Mouse (Mus musculus) natural killer cell, adult 2 months (primary cell): Measurements from ENCODE around the gene Gm5624.
"Not testable (repeated sequence)": the region's sequence is repeated elsewhere in the genome, so short reads cannot be mapped to it uniquely, and the experiment has no call there.

Experiments used
- DNase-seq, 2 experiments: peaks; one replicate each; pipeline ENCODE4 v3.0.0; 2022; ENCODE audit warnings: low spot score in 2 of 2

Gene Gm5624

GRCm38 (mm10) chr14:44627737-44628136 is at the start of gene Gm5624:
Gene Gm5624, minus strand, starts transcription at chr14:44627938.
- not testable (repeated sequence) for DNase-seq

GRCm38 (mm10) chr14:44591765-44592164 is 36.0 kb downstream of the Gm5624 start:
- not testable (repeated sequence) for DNase-seq

GRCm38 (mm10) chr14:44582853-44583252 is 44.9 kb downstream of the Gm5624 start, which contains the start of gene Gm8247:
Gene Gm8247, plus strand, starts transcription at chr14:44583153.
- DNase-seq, result not testable (repeated sequence)

- not testable (repeated sequence) for DNase-seq
Observed at GRCm38 (mm10) chr14:44547961-44548360, 79.8 kb downstream of the Gm5624 start.

GRCm38 (mm10) chr14:44517976-44518375 is 109.8 kb downstream of the Gm5624 start, which contains the start of gene Gm17093:
Gene Gm17093, plus strand, starts transcription at chr14:44518276.
- DNase-seq, result not testable (repeated sequence)
